Mouse (Mus musculus) heart, embryonic 14.5 days (tissue): ENCODE measurements around the gene Cadm2. TPM values are rescaled to one million over a fixed set of nuclear protein-coding genes. Genes with fewer than 3 reads are reported as not detected.

Experiments used
- ATAC-seq: fragments of 200-750 bp; cut with Nextera tagmentation; 2 replicates; pipeline ENCODE4 v1.8.0; 2017; ENCODE audit warnings: low read depth, moderate TSS enrichment; ENCODE audit not compliant: insufficient number of reproducible peaks, insufficient read depth, low FRiP score
- H3K27ac ChIP-seq, 2 experiments: fragments of 200-500 bp in 1 of 2; fragments of 300-500 bp in 1 of 2; sonication (generic) in 1 of 2; replicated peaks in 1 of 2; 2 replicates each; pipeline ENCODE4 v1.5.1; 2012 to 2014; ENCODE audit warnings: low read depth in 2 of 2, low read length in 2 of 2, control low read depth in 1 of 2, mild to moderate bottlenecking in 1 of 2, mixed read lengths in 1 of 2; ENCODE audit not compliant: control insufficient read depth in 1 of 2, insufficient read depth in 1 of 2
- H3K27me3 ChIP-seq: fragments of 300-500 bp; sonication (generic); 2 replicates; pipeline ENCODE4 v1.6.1; 2014; ENCODE audit warnings: mild to moderate bottlenecking, low read length, control low read depth; ENCODE audit not compliant: control insufficient read depth, insufficient read depth
- H3K36me3 ChIP-seq: fragments of 300-500 bp; sonication (generic); 2 replicates; pipeline ENCODE4 v1.6.1; 2014; ENCODE audit warnings: mild to moderate bottlenecking, control low read depth, low read length, mixed read lengths; ENCODE audit not compliant: control insufficient read depth, insufficient read depth
- H3K4me1 ChIP-seq, 2 experiments: fragments of 200-500 bp in 1 of 2; fragments of 300-500 bp in 1 of 2; sonication (generic) in 1 of 2; 2 replicates each; pipeline ENCODE4 v1.6.1; 2012 to 2014; ENCODE audit warnings: low read length in 2 of 2, control low read depth in 1 of 2, mixed read lengths in 1 of 2; ENCODE audit not compliant: control insufficient read depth in 2 of 2, insufficient read depth in 2 of 2
- H3K4me2 ChIP-seq: fragments of 300-500 bp; sonication (generic); 2 replicates; pipeline ENCODE4 v1.6.1; 2014; ENCODE audit warnings: mild to moderate bottlenecking, low read length
- H3K4me3 ChIP-seq, 2 experiments: fragments of 200-500 bp in 1 of 2; fragments of 300-500 bp in 1 of 2; sonication (generic) in 1 of 2; 2 replicates each; pipeline ENCODE4 v1.5.1; 2012 to 2014; ENCODE audit warnings: low read length in 2 of 2, mild to moderate bottlenecking in 2 of 2, control low read depth in 1 of 2, low read depth in 1 of 2, moderate library complexity in 1 of 2; ENCODE audit not compliant: control insufficient read depth in 1 of 2, insufficient read depth in 1 of 2
- H3K9ac ChIP-seq: fragments of 300-500 bp; sonication (generic); 2 replicates; pipeline ENCODE4 v1.6.1; 2014; ENCODE audit warnings: mild to moderate bottlenecking, low read length
- H3K9me3 ChIP-seq: fragments of 300-500 bp; sonication (generic); 2 replicates; pipeline ENCODE4 v1.6.1; 2016; ENCODE audit warnings: low read length, control low read depth; ENCODE audit not compliant: control insufficient read depth
- WGBS: fragments of 180-500 bp; shearing (Covaris S2); extraction: QIAGEN DNeasy Blood & Tissue Kit; methylation state at CpG from one replicate; pipeline ENCODE4 v1.1.7; 2014; 5-methylcytosine and 5-hydroxymethylcytosine counted together
- polyA plus RNA-seq: library from polyadenylated mRNA; unstranded; fragments of >200 nt; fragmentation: Nextera tagmentation; extraction: Ambion mirVana; gene quantifications from 2 replicates; pipeline ENCODE4 v1.2.1, GENCODE M21; 2014

Cadm2 gene
- polyA plus RNA-seq, 1 experiment from 2014 or later: 0.07 TPM

DNA sequence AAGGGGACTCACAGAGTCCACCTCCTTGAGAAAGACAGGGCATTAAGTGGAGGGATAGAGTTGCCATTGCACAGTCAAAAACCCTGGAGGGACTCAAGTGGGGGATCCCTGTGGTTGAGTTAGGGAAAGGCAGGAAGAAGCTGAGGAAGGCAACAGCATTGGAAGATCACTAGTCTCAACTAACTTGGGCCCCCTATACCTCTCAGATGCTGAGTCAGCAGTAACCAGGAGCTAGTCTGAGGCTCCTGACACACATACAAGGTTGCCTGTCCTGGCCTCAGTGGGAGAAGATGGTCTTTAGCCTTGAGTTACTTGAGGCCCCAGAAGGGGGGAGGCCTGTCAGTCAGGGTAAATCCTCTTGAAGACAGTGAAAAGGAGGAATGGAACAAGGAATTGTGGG lies 417.4 kb downstream of the Cadm2 start:
- Histone ChIP-seq H3K4me2 (no peak overlapping the region), H3K9ac (no peak overlapping the region), H3K27me3 (no peaks in the 10 kb centered on the region), H3K4me1 (no peaks in the 10 kb centered on the region), H3K4me3 (no peak overlapping the region), H3K9me3 (no peaks in the 10 kb centered on the region), H3K36me3 (no peaks in the 10 kb centered on the region), H3K27ac (no peak overlapping the region)
- ATAC-seq: no peak

DNA sequence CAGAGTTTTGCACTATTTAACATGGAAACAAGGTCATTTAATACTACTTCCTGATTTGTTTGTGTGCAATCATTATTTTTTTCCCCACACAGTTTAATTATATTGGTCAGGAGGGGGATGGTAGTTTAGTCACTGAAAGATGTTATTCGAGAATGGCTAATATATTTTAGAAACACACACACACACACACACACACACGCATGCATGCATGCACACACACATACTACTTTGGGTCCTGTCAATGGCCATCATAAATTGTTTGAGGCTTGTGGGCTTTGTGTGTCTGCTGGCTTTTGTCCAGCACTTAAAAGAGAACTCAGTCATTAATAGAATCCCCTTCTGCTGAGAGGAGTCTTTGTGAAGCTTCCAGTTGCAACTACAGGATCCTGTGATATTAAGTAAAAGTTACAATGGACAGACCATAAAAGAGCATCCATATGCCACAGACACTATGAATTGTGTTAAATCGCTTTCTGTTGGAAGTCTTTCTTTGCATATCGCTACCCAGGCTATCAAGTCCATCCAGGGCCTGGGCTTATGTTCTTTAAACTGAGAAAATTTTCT lies 427.8 kb downstream of the Cadm2 start:
- H3K36me3 ChIP-seq: no peaks in the 10 kb centered on the region
- ATAC-seq: no peak
- WGBS: 90% methylated on average over 4 of the region's 4 CpGs
- H3K27me3 ChIP-seq: no peaks in the 10 kb centered on the region
- no peak overlapping the region for H3K9ac ChIP-seq
- no peak overlapping the region for H3K4me2 ChIP-seq
- H3K27ac ChIP-seq: no peak overlapping the region
- H3K4me1 ChIP-seq: no peaks in the 10 kb centered on the region
- no peak overlapping the region for H3K4me3 ChIP-seq
- H3K9me3 ChIP-seq: no peaks in the 10 kb centered on the region

DNA sequence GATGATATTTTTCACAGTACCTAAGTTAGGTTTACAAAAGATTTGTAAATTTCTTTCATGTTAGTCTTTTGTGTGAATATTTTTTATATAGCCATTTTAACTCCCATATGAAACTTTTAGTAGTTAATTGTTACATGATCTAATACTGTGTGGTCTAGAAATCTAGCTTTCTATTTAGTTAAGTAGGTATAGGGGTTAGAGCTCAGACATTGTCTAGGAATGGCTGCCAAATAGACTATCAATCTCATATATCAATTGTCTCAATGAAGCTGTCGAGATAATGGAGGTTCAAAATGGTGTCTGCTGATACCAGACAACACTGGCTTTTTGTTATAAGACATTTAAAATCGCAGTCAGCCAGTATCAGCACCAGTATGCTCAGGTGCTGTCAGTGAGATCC lies 428.3 kb downstream of the Cadm2 start:
- Histone ChIP-seq H3K27ac (no peak overlapping the region), H3K9ac (no peak overlapping the region), H3K27me3 (no peaks in the 10 kb centered on the region), H3K4me3 (no peak overlapping the region), H3K4me1 (no peaks in the 10 kb centered on the region), H3K4me2 (no peak overlapping the region), H3K9me3 (no peaks in the 10 kb centered on the region), H3K36me3 (no peaks in the 10 kb centered on the region)
- 59% methylated on average over 2 of the region's 2 CpGs for WGBS
- no peak for ATAC-seq

DNA sequence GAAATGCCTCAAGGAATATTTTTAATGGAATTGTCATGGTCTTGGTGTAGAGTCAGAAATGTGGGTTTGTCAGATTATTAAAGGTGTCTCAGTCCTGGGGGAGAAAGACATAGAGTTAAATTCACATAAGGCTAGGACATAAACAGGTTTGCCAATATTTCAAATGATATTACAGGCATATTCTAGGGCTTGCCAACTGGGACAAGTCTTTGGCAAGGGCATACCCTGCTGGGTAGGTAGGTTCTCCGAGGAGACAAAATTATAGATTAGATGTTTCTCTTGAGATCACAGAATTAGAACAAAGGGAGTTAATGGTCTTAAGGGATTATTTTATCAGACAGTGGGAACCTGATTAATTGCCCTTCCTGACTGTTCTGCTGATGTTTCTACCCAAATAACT lies 434.4 kb downstream of the Cadm2 start:
- 82% methylated on average over 1 of the region's 1 CpGs for WGBS

DNA sequence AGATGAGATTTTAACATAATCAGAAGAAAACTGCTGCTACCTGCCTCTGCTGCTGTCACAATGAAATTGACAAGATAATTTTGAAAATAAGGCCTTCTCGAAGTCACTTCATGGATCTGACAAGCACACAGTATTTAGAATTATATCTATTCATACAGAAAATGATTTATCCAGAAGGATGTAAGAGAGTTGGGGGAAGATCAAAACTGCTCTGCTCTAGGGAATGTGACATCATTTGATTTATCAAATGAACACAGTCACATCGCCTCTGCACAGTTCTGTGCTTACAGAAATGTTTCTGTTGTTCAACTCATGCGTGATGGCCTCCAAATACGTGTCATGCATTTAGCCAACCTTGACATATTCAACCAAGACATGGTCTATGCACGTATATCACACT lies 437.8 kb downstream of the Cadm2 start:
- Histone ChIP-seq H3K27ac (no peak overlapping the region), H3K27me3 (no peaks in the 10 kb centered on the region), H3K4me2 (no peak overlapping the region), H3K9me3 (no peaks in the 10 kb centered on the region), H3K36me3 (no peaks in the 10 kb centered on the region), H3K9ac (no peak overlapping the region), H3K4me3 (no peak overlapping the region), H3K4me1 (no peaks in the 10 kb centered on the region)
- no peak for ATAC-seq
- 82% methylated on average over 5 of the region's 5 CpGs for WGBS

More for the DNA sequence above, 434.4 kb downstream of the Cadm2 start:
- Histone ChIP-seq H3K4me3 (no peak overlapping the region), H3K4me1 (no peaks in the 10 kb centered on the region), H3K9ac (no peak overlapping the region), H3K27me3 (no peaks in the 10 kb centered on the region), H3K36me3 (no peaks in the 10 kb centered on the region), H3K27ac (no peak overlapping the region), H3K4me2 (no peak overlapping the region), H3K9me3 (no peaks in the 10 kb centered on the region)
- ATAC-seq: no peak

DNA sequence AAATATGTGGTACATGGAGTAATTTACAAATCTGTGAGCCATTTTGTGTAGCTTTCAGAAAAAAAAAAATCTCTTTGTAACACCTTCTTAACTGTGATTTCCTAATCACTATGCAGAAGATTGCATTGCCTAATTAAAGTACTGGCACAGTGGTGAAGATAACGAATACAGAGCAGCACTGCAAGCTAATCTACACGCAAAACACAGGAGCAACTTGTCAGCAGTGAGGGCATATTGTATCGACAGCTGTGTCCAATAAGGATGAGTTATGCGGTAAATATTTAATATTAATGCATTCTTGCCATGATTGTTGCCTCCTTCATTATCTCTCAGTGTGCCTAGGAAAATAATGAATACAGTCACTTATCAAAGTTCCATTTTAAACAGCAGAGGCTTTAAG lies 445.3 kb downstream of the Cadm2 start:
- ATAC-seq: no peak
- Histone ChIP-seq H3K27ac (no peak overlapping the region), H3K4me2 (no peak overlapping the region), H3K9ac (no peak overlapping the region), H3K36me3 (no peaks in the 10 kb centered on the region), H3K27me3 (no peaks in the 10 kb centered on the region), H3K4me1 (no peaks in the 10 kb centered on the region), H3K9me3 (no peaks in the 10 kb centered on the region), H3K4me3 (no peak overlapping the region)
- WGBS: 58% methylated on average over 4 of the region's 4 CpGs

DNA sequence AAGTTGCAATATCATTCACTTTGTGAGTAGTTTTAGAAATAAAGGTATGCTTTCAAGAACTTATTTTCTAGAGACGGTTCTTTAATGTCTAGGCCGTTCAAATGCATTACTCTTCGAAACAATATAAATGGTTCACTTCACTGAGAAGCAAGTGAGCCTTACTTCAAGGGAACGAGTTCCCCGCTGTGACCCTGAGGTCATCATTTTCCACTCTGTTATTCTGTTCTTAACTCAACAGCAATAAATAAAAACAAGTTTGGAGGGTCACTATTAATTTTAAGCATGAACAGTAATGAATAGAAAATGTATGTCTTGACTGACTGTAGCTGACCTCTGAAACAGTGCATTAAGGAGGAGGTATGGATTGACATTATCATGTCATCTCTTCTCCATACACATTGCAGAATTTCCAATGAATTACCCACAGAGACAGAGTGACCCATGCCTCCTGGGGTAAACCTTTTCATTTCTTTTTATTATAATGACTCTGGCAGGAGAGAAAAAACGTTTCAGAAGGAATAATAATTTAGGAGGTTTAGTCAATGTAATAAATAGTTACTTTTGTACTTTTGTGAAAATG lies 458.4 kb downstream of the Cadm2 start:
- H3K36me3 ChIP-seq: no peaks in the 10 kb centered on the region
- no peak overlapping the region for H3K27ac ChIP-seq
- H3K4me2 ChIP-seq: no peak overlapping the region
- no peak overlapping the region for H3K9ac ChIP-seq
- no peak for ATAC-seq
- no peak overlapping the region for H3K4me3 ChIP-seq
- no peaks in the 10 kb centered on the region for H3K27me3 ChIP-seq
- H3K4me1 ChIP-seq: no peaks in the 10 kb centered on the region
- 78% methylated on average over 6 of the region's 6 CpGs for WGBS
- H3K9me3 ChIP-seq: no peaks in the 10 kb centered on the region

DNA sequence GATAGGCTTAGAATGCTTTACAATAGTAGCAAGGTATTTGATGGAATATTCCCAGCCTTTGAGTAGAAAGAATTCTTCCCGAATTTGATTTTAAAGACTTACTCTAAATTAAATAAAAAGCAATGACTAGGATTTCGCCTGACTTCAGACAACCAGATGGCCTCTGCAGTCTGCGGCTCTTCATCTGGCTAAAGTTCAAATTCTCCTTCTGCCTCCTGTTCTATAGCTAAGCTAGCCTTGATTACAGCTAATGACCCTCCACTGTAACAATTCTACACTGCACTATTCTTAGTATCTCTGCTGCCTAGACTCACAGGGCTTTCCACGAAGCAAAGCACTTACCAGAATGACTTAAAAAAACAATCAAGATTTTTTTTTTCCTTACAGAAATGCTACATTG lies 495.9 kb downstream of the Cadm2 start:
- no peak overlapping the region for H3K27ac ChIP-seq
- ATAC-seq: no peak
- 60% methylated on average over 4 of the region's 4 CpGs for WGBS

More for the DNA sequence above, 495.9 kb downstream of the Cadm2 start:
- Histone ChIP-seq H3K4me3 (no peak overlapping the region), H3K4me2 (no peak overlapping the region), H3K9me3 (no peaks in the 10 kb centered on the region), H3K27me3 (no peaks in the 10 kb centered on the region), H3K9ac (no peak overlapping the region), H3K4me1 (no peaks in the 10 kb centered on the region), H3K36me3 (no peaks in the 10 kb centered on the region)
